Mouse (Mus musculus) heart, embryonic 12.5 days (tissue): ENCODE results near the gene Sdc4. TPM values are rescaled to one million over a fixed set of nuclear protein-coding genes. Genes with fewer than 3 reads are reported as not detected.

Experiments used
- ATAC-seq: fragments of 200-750 bp; cut with Nextera tagmentation; 2 replicates; pipeline ENCODE4 v1.8.0; 2017; ENCODE audit warnings: moderate TSS enrichment, moderate library complexity; ENCODE audit not compliant: insufficient number of reproducible peaks, low FRiP score
- H3K27ac ChIP-seq: fragments of 300-500 bp; sonication (generic); 2 replicates; pipeline ENCODE4 v1.5.1; 2016; ENCODE audit warnings: mild to moderate bottlenecking, moderate library complexity; ENCODE audit not compliant: poor library complexity, severe bottlenecking
- H3K27me3 ChIP-seq: fragments of 300-500 bp; sonication (generic); replicated peaks from 2 replicates; pipeline ENCODE4 v1.6.1; 2016; ENCODE audit warnings: mild to moderate bottlenecking, moderate library complexity
- H3K36me3 ChIP-seq: fragments of 300-500 bp; sonication (generic); 2 replicates; pipeline ENCODE4 v1.6.1; 2016; ENCODE audit warnings: mild to moderate bottlenecking, moderate library complexity
- H3K4me1 ChIP-seq: fragments of 300-500 bp; sonication (generic); replicated peaks from 2 replicates; pipeline ENCODE4 v1.6.1; 2016; ENCODE audit warnings: mild to moderate bottlenecking
- H3K4me2 ChIP-seq: fragments of 300-500 bp; sonication (generic); 2 replicates; pipeline ENCODE4 v1.6.1; 2016; ENCODE audit warnings: mild to moderate bottlenecking, moderate library complexity
- H3K4me3 ChIP-seq: fragments of 300-500 bp; sonication (generic); 2 replicates; pipeline ENCODE4 v1.5.1; 2016; ENCODE audit warnings: mild to moderate bottlenecking
- H3K9ac ChIP-seq: fragments of 300-500 bp; sonication (generic); 2 replicates; pipeline ENCODE4 v1.6.1; 2016; ENCODE audit warnings: mild to moderate bottlenecking, moderate library complexity
- H3K9me3 ChIP-seq: fragments of 300-500 bp; sonication (generic); replicated peaks from 2 replicates; pipeline ENCODE4 v1.6.1; 2016; ENCODE audit warnings: mild to moderate bottlenecking, moderate library complexity
- WGBS: fragments of 180-500 bp; shearing (Covaris S2); methylation state at CpG from one replicate; pipeline ENCODE4 v1.1.7; 2016; 5-methylcytosine and 5-hydroxymethylcytosine counted together
- polyA plus RNA-seq: library from polyadenylated mRNA; unstranded; fragments of >200 nt; fragmentation: Nextera tagmentation; extraction: Ambion mirVana; gene quantifications from 2 replicates; pipeline ENCODE4 v1.2.1, GENCODE M21; 2016

Sdc4 gene
- polyA plus RNA-seq, 1 experiment from 2014 or later = 40.6 TPM

- H3K4me3 ChIP-seq = no peak overlapping the region
- H3K27ac ChIP-seq = no peak overlapping the region
Observed at GRCm38 (mm10) chr2:164419489-164419888, 24.2 kb downstream of the Sdc4 start.

GRCm38 (mm10) chr2:164418308-164418875 lies 25.3 kb downstream of the Sdc4 start:
- 35% methylated on average over 3 of the region's 3 CpGs for WGBS
- Histone ChIP-seq H3K4me3 (no peak overlapping the region), H3K9me3 (no peaks in the 10 kb centered on the region), H3K4me2 (no peak overlapping the region), H3K27ac (no peak overlapping the region), H3K9ac (no peak overlapping the region), H3K27me3 (peaks cover 23% of the 10 kb centered on the region), H3K36me3 (peaks cover 4% of the 10 kb centered on the region; the same call in 1 of the 2 replicates), H3K4me1 (peaks cover 18% of the 10 kb centered on the region; the same call in 1 of the 2 replicates)
- no peak for ATAC-seq

More at GRCm38 (mm10) chr2:164419489-164419888, 24.2 kb downstream of the Sdc4 start:
- peaks cover 12% of the 10 kb centered on the region for H3K27me3 ChIP-seq
- no peak overlapping the region for H3K9ac ChIP-seq
- H3K4me1 ChIP-seq = 0 out of 2 replicates have a peak, but pooled peaks cover 11% of the 10 kb centered on the region
- H3K9me3 ChIP-seq = no peaks in the 10 kb centered on the region; the same call in 1 of the 2 replicates
- ATAC-seq = no peak
- no peak overlapping the region for H3K4me2 ChIP-seq
- peaks cover 13% of the 10 kb centered on the region for H3K36me3 ChIP-seq
- 9% methylated on average over 3 of the region's 3 CpGs for WGBS

DNA sequence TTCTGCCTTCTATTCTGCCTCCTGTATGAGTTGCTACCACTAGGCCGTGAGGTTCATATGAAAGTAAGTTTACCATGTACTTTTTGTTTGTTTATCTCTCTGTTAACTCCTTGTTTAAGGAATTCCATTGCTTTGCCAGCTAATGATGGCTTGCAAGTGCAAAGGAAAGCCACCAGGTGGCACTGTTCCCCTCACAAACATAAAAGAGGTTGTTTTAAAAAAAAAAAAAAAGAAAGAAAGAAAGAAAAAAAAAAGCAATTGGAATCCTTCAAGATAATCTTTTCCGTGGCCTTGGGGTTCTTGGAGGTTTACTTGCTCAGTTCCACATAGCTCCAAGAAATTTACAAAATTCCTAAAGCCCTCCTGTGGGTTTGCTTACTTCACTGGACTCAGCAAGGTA lies 26.5 kb downstream of the Sdc4 start:
- no peak overlapping the region for H3K27ac ChIP-seq
- H3K4me1 ChIP-seq = peaks cover 14% of the 10 kb centered on the region; the same call in 1 of the 2 replicates
- no peak overlapping the region for H3K9ac ChIP-seq
- H3K4me2 ChIP-seq = no peak overlapping the region
- ATAC-seq = no peak
- H3K4me3 ChIP-seq = no peak overlapping the region
- peaks cover 34% of the 10 kb centered on the region for H3K27me3 ChIP-seq
- 2% methylated on average over 2 of the region's 2 CpGs for WGBS
- no peaks in the 10 kb centered on the region for H3K36me3 ChIP-seq
- peaks cover 3% of the 10 kb centered on the region; the same call in 1 of the 2 replicates for H3K9me3 ChIP-seq

DNA sequence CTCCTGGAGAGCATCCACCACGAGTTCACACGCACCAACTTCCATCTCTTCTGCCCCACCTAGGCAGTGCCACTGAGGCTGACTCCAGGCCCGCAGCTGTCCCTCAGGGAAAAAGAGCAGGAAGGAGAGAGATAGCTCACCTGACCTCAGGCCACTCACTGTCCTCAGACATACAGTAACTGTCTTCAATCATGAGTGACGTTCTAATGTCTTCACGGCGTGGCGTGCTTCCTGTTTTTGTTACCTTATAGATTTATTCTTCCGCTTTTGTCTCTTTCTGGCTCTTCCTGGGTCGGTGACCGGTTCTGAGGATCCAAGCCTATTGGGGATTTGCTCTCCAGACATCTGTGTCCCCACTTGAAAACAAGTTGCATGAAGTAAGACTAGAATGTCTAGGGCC lies 29.1 kb downstream of the Sdc4 start:
- Histone ChIP-seq H3K4me1 (peaks cover 14% of the 10 kb centered on the region; the same call in 1 of the 2 replicates), H3K4me2 (peak overlapping the region; percentile 64), H3K27ac (no peak overlapping the region), H3K36me3 (no peaks in the 10 kb centered on the region), H3K9ac (no peak overlapping the region), H3K4me3 (peak overlapping the region; percentile 25), H3K9me3 (peaks cover 3% of the 10 kb centered on the region; the same call in 1 of the 2 replicates), H3K27me3 (peaks cover 53% of the 10 kb centered on the region)
- ATAC-seq = no peak
- 60% methylated on average over 10 of the region's 10 CpGs for WGBS

- H3K27me3 ChIP-seq = peaks cover 57% of the 10 kb centered on the region
- no peaks in the 10 kb centered on the region for H3K36me3 ChIP-seq
- H3K4me1 ChIP-seq = peaks cover 14% of the 10 kb centered on the region; the same call in 1 of the 2 replicates
- no peak overlapping the region for H3K9ac ChIP-seq
- H3K9me3 ChIP-seq = peaks cover 3% of the 10 kb centered on the region; the same call in 1 of the 2 replicates
- peak overlapping the region; percentile 25 for H3K4me3 ChIP-seq
- WGBS = 17% methylated on average over 28 of the region's 28 CpGs
- H3K27ac ChIP-seq = no peak overlapping the region
- H3K4me2 ChIP-seq = peak overlapping the region; percentile 64
- ATAC-seq = 0 out of 2 replicates have a peak, but pooled peaks have one; percentile 15
Observed at GRCm38 (mm10) chr2:164414167-164414566, 29.5 kb downstream of the Sdc4 start.

DNA sequence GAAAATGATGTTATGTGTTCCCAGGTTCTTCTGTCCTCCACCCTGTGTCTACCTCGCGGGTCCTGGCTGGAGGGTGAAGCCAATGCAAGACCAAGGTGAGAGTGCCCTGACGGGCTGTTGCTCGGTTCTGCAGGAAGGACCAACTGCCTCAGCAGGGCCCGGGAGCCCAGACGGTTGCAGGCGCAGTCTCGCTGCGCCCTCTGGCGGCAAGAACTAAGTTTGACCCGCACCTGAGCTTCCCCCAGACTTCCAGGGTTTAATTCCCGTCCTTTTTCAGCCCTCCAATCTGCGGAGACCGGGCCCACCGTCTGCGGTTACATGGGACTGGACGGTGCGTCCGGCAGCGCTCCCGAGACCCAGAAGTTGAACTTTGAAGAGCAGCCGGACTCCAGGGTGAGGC lies 36.0 kb downstream of the Sdc4 start:
- Histone ChIP-seq H3K27me3 (peaks cover 89% of the 10 kb centered on the region), H3K27ac (no peak overlapping the region), H3K36me3 (no peaks in the 10 kb centered on the region), H3K4me3 (peak overlapping the region; percentile 12; the same call in 1 of the 2 replicates), H3K9ac (no peak overlapping the region), H3K4me2 (peak overlapping the region; percentile 44), H3K9me3 (no peaks in the 10 kb centered on the region), H3K4me1 (peaks cover 32% of the 10 kb centered on the region)
- under 1% methylated on average over 22 of the region's 22 CpGs for WGBS
- ATAC-seq = no peak

DNA sequence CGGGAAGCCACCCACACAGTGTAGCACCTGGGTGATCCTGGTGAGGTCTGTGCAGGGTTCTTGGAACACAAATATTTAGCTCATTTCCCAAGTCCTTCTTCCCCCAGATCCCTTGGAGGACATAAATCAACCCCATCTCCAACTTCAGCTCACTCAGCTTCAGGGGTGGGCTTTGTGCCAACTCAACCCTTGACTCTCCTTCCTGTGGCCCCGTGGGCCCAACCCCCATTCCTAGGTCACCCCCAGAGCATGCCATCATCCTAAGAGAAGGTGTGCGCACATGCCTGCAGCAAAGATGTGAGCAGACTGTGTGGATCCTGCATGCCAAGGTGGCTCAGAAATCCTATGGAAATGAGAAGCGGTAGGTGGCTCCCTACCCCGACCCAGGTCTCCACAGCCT lies 38.2 kb downstream of the Sdc4 start:
- WGBS = 43% methylated on average over 5 of the region's 5 CpGs
- Histone ChIP-seq H3K27ac (no peak overlapping the region), H3K36me3 (no peaks in the 10 kb centered on the region), H3K27me3 (peaks cover 95% of the 10 kb centered on the region), H3K4me1 (peaks cover 38% of the 10 kb centered on the region), H3K9ac (no peak overlapping the region), H3K4me3 (no peak overlapping the region), H3K9me3 (no peaks in the 10 kb centered on the region), H3K4me2 (no peak overlapping the region)
- no peak for ATAC-seq

- H3K9me3 ChIP-seq = no peaks in the 10 kb centered on the region
- no peaks in the 10 kb centered on the region for H3K36me3 ChIP-seq
- H3K4me2 ChIP-seq = peak within 1 kb of the TSS; percentile 79
- no peak for ATAC-seq
- H3K9ac ChIP-seq = peak within 1 kb of the TSS; percentile 56
- H3K27ac ChIP-seq = no peak within 1 kb of the TSS
- WGBS = 10% methylated on average over 9 of the region's 9 CpGs
- H3K27me3 ChIP-seq = peaks cover 95% of the 10 kb centered on the region
- peak within 1 kb of the TSS; percentile 47 for H3K4me3 ChIP-seq
- H3K4me1 ChIP-seq = peaks cover 42% of the 10 kb centered on the region
Observed at GRCm38 (mm10) chr2:164405060-164405459, 38.6 kb downstream of the Sdc4 start, which contains the start of gene Matn4. Gene Matn4, minus strand, starts transcription at chr2:164405160.

- Histone ChIP-seq H3K27ac (no peak overlapping the region), H3K4me1 (peaks cover 42% of the 10 kb centered on the region), H3K9ac (peak overlapping the region; percentile 56), H3K4me2 (peak overlapping the region; percentile 79), H3K4me3 (peak overlapping the region; percentile 47), H3K27me3 (peaks cover 95% of the 10 kb centered on the region), H3K9me3 (no peaks in the 10 kb centered on the region), H3K36me3 (no peaks in the 10 kb centered on the region)
- peak; percentile 30 for ATAC-seq
- WGBS = under 1% methylated on average over 49 of the region's 49 CpGs
Observed at GRCm38 (mm10) chr2:164404082-164404990, 39.4 kb downstream of the Sdc4 start.

GRCm38 (mm10) chr2:164403396-164404081 lies 40.1 kb downstream of the Sdc4 start:
- peaks cover 94% of the 10 kb centered on the region for H3K27me3 ChIP-seq
- H3K4me1 ChIP-seq = peaks cover 41% of the 10 kb centered on the region
- 10% methylated on average over 14 of the region's 14 CpGs for WGBS
- peak overlapping the region; percentile 56; the same call in 1 of the 2 replicates for H3K9ac ChIP-seq
- H3K27ac ChIP-seq = no peak overlapping the region
- no peak for ATAC-seq
- H3K4me3 ChIP-seq = 0 out of 2 replicates have a peak overlapping the region, but pooled peaks have one; percentile 2
- no peaks in the 10 kb centered on the region for H3K36me3 ChIP-seq
- H3K4me2 ChIP-seq = peak overlapping the region; percentile 79
- no peaks in the 10 kb centered on the region for H3K9me3 ChIP-seq
